Mouse (Mus musculus): ENCODE data around the gene Lrp5.
A peak's percentile ranks its signal among the peaks of the same experiment; 100 is the strongest.

Gene Lrp5

DNA sequence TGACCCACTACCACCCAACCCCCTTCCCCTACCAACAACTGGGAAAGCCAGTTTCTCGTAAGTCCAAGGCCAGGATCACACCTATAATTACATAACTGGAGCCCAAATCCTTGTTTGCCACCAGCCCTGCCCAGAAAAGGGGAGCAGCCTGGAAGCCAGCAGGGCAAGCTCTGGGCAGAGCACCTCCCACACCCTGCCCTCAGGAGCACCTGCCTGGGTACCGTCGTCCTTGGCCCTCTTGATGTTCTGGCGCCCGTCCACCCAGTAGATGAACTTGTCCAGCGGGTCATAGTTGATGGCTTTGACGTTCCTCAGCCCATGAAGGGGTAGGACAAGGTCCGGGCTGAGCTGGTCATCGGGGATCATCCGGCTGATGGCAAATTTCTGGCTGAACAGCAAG, 76.5 kb downstream of the Lrp5 start:
- DNase-seq = peak; percentile 58

DNA sequence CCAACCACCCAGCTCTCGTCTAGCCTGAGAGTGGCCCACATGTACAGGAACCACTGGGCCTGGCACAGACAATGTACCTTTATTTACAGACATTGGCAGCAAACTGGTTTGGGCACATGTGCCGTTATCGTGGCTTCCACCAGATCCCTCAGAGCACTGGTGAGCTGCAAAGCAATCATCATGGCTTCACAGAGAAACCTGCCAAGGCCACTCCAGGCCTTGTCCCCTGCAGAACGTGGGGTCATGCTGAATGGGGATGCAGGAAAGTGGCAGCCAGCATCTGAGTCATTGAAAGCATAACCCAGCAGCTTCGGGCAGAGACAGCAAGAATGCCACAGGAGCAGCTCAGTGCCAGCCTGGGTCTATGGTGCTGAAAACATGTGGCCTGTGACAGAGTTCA, 92.0 kb downstream of the Lrp5 start:
- no peak for DNase-seq

DNA sequence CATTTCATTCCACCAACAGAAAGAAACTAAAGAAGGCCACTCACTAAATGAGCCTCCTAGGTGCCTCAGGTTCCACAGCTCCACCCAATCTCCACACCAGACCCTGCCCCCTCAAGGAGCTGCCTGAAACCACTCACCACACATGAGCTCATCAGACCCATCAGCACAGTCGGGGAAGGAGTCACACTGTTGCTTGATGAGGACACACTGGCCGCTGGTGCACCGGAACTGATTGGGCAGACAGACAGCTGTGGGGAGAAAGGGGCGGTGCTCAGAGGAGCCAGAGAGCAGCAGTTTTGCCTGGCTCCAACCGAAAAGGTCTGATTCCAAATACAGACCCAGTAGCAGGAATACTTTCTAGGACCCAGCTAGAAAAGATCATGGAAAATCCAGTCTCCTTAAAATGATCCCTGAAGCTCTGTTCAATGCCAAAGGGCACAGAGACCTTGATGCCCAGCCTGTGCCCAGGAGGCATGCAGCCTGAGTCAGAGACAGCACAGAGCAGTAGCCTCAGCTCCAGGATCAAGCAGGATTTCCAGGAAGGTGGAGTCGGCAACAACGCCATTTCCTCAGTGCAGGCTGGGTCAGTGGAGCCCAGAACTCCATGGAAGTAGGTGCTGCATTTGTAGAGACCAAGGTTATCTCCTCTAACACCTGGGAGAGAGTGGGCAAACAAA, 92.8 kb downstream of the Lrp5 start:
- DNase-seq = no peak

GRCm38 (mm10) chr19:3589968-3590367, 96.4 kb downstream of the Lrp5 start:
- DNase-seq = no peak

- no peak for DNase-seq
Observed at GRCm38 (mm10) chr19:3589547-3589946, 96.8 kb downstream of the Lrp5 start.

GRCm38 (mm10) chr19:3587729-3588128, 98.6 kb downstream of the Lrp5 start:
- peak; percentile 53 for DNase-seq

DNA sequence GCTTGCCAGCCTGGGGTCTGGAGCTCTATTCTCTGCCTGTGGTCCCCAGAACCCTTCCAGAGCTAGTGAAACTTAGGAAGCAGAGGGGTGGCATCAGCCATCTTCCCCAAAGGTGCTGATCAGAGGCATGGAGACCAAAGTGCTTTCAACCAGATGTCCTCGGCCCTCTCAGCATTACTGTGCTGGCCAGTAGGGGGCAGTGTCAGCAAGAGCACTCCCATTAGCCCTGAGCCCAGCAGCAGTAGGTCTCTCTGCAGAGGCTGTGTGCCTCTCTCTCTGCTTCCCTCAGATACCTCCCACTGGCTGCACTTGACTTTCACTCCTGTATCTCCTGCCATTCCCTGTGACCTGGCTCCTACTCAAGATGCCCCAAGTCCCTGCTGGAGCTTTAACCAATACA, 99.8 kb downstream of the Lrp5 start:
- DNase-seq = peak; percentile 74

DNA sequence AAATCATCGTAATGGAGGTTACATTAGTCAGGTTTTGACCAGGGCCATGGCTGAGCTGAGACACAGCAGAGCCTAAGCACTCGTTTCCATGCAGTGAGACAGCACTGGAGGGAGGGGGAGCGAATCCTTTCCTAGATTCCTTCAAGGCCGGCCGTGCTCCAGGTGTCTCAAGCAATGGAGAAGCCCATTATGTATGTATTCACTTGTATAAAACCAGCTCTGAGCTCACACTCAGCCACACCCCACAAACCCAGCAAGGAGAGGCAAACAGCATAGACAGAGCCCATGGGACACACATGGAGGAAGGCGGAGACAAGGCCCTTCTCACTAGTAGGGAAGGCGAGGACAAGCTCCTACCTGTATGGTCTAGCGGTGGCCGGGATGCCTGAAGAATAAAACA, 100.3 kb downstream of the Lrp5 start:
- no peak for DNase-seq

GRCm38 (mm10) chr19:3581326-3581725, 105.0 kb downstream of the Lrp5 start:
- DNase-seq = peak; percentile 75

DNA sequence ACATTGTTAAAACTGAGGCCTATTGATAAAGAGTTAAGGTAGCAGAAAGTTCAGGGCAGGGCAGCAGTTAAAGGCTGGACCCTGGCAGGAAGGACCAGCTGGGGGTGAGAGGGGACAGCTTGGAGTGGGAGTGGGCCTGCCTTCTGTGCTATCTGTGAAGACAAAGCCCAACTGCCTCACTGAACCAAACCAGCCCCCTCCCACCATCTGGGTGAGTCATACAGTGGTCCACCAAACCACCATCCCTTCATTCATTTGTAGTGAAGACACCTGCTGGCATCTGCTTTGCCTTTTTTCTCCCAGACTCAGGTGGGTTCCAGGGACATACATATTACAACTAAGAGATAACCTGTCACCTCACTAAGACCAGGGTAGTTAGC, 108.5 kb downstream of the Lrp5 start:
- no peak for DNase-seq

DNA sequence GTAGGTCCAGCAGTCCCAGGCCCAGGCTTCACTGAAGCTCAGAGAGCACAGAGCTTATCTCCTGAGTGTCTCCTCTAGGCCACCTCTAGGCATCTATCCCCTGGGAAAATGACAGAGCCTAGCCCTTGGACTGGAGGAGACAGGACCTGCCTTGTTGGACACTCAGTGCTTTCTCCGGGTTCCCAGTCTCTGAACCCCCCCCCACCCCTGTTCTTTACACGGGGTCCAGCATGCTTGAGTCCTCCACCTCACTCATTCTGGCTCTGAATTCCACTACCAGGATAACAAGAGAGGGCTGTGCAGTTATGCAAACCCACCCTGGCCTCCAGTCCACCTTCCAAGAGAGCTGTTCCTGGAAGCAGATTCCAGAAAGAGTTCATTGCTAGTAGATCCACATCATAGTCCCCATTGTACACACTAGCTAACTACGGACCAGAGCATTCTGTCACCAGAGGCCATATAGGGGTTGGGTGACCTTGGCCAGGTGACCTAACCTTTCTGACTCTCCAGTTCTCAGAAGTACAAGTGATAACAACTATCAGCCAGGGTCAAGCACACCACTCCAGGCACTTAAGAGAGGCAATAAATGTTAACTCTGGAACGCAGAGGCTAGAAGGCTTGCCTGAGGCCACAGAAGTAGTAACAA, 109.0 kb downstream of the Lrp5 start:
- peak; percentile 69 for DNase-seq

- no peak for DNase-seq
Observed at GRCm38 (mm10) chr19:3576451-3577264, 109.7 kb downstream of the Lrp5 start.

DNA sequence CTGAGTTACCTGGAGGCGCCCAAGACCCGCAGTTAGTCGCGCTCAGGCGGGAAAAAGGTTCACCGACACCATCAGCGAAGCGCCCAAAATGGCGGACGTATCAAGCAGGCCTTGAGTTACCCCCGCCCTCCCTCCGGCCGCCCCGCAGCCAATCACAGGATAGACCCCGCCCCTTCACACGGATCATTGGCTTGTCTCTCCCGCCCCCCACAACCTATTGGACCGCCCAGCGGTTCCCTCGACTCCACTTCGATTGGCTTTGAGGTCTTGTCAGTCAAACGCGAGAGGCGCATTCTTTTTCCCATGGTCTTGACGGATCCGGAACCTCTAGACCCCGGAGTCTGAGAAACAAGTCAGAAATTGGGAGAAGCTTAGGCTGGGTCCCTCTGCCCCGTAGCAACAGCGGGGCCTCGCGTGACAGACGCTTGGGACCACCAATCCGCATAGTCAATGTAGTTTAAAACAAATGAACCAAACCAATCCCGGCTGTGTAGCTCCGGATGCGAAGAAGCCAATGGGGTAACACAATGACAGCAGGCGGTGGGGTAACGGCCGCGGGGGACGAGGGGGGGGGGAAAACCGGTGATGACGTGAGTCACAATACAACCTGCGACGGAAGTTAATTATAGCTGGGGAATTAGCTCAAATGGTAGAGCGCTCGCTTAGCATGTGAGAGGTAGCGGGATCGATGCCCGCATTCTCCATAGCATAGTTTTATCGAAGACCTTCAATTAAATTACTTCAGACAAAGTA, 110.6 kb downstream of the Lrp5 start, which contains the start of gene Ppp6r3:
Ppp6r3 (minus strand) TSS at position 118 of the 753 bp plus-strand sequence.
- DNase-seq = peak; percentile 100

DNA sequence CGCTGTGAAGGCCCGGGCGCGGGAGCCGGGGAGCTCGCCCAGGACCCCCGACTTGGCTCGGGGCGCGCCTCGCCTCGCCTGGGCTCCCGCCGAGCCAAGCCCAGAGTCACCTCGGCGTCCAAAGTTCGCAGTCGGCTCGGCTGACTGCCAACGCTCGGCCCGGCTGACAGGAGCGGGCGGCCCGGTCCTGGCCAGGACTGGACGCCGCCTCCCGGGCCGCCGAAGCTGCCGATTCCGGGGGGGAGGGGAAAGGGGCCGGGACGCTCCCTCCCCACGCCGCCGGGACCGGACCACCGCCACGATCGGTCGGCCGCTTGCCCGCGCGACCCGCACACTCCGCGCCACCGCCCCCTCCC, 111.1 kb downstream of the Lrp5 start:
- DNase-seq = peak; percentile 80

- peak; percentile 63 for DNase-seq
Observed at GRCm38 (mm10) chr19:3574593-3575094, 111.7 kb downstream of the Lrp5 start.

DNA sequence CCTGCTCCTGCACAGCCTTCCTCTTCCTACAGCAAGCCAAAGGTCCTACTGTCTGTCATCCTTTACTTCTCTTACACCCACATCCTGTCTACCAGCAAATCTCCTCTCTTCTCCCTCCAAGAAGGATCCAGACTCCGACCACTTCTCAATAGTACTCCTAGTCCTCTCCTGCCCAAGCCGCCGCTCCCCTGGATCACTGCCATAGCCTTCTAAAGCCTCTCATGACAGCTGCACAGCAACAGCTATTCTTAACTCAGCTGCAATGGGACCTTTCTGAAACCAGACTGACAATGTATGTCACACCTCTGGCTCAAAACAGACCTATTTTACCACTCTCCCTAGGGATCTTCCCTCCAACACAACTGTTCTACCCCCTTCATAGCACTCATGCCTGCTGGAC, 122.1 kb downstream of the Lrp5 start:
- peak; percentile 81 for DNase-seq

- peak; percentile 62 for DNase-seq
Observed at GRCm38 (mm10) chr19:3562752-3563151, 123.6 kb downstream of the Lrp5 start.

- DNase-seq = no peak
Observed at GRCm38 (mm10) chr19:3562298-3562697, 124.1 kb downstream of the Lrp5 start.

DNA sequence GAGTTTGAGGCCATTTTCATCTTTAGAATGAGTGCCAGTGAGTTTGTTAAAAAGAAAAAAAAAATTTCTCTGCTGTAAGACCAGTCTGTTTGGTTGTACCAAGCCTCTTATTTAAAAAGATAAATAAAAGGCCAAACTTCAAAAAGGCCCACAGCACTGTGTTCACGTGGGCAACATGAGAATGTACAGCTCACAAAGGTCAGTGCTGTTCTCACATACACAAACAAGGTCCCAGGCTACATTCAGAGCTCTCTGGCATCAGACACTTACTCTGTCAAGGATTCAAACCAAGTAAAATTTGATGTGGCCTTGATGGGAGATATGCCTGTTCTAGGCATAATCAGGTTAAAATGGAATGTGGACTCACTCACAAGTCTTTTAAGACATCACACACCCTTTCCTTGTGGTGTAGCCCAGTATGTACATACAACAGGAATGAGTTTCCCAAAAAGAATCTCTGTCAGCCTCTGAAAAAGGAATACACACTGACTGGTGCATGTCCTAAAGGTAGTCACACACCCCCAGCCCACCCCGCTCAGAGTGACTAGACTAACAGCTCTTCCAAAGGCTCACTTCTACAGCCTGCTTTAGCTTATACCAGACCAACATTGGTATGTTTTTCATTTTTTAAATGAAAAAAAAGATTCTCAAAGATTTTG, 130.1 kb downstream of the Lrp5 start:
- no peak for DNase-seq

DNA sequence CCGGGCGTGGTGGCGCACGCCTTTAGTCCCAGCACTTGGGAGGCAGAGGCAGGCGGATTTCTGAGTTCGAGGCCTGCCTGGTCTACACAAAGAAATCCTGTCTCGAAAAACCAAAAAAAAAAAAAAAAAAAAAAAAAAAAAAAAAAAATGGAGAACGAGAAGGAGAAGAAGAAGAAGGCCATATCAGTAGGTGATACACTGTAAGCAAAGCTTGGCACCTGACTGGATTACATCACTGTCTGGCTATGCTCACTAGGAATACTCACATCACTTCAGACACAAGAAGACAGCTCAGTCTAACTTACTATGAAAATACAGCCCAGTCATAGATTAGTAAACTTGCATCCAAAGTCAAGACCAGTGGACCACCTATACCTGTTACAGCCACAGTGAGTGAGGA, 131.6 kb downstream of the Lrp5 start:
- no peak for DNase-seq

- no peak for DNase-seq
Observed at GRCm38 (mm10) chr19:3551573-3552159, 134.7 kb downstream of the Lrp5 start.

DNA sequence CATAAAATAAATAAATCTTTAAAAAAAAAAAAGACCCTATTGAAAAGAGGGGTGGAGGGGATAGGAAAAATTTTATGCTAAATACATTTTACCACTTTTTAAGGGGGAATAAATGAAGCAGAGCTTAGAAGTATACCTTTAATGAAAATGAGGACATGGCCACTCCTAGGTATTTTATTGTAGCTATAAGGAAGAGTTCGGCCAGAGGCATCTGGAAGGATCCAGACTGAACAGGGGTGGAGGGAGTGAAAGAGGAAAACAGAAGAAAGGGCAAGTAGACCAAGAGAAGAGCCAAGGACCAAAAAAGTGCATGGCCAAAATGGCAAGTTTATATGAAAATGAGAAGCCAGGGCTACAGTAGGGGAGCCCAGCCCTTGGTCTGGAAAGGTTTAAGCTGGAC, 136.3 kb downstream of the Lrp5 start:
- DNase-seq = no peak
